Mouse (Mus musculus): Measurements from ENCODE around the gene Ttc19. TPM values are rescaled to one million over a fixed set of nuclear protein-coding genes. Genes with fewer than 3 reads are reported as not detected.

The Ttc19 gene
- total RNA-seq (2014; fragmentation: Nextera tagmentation) (33.2 and 33.9 TPM in 2 replicates), total RNA-seq (2017) (16.0 and 16.2 TPM in 2 replicates), polyA plus RNA-seq (2012) (4.2 and 6.2 TPM in 2 replicates)

- Histone ChIP-seq H3K4me3 (ENCODE audit: low read depth, low read length) (peak within 1 kb of the TSS; percentile 89), H3K4me1 (ENCODE audit: insufficient read depth, low read depth, low read length) (peaks cover 27% of the 10 kb centered on the region), H3K9me3 (replicated peaks) (no peaks in the 10 kb centered on the region), H3K27me3 (ENCODE audit: insufficient read depth, low read length) (no peaks in the 10 kb centered on the region), H3K36me3 (replicated peaks) (peaks cover 37% of the 10 kb centered on the region)
- DNase-seq (ENCODE audit: low spot score) = peak; percentile 83
- peak; percentile 67 for ATAC-seq (ENCODE audit: extremely low read depth, insufficient number of reproducible peaks, low FRiP score, poor library complexity, severe bottlenecking)
- TF ChIP-seq GATA1 (IDR thresholded peaks at IDR 0.05; ENCODE audit: borderline replicate concordance, low read length) = no peak
- TF ChIP-seq CTCF (IDR thresholded peaks at IDR 0.05; ENCODE audit: low read depth, low read length) = peak; percentile 35; the same call in 1 of the 2 replicates
Measured at GRCm38 (mm10) chr11:62280675-62281600, at the start of gene Ttc19, which contains the start of gene Zswim7. Gene Ttc19, plus strand, starts transcription at chr11:62281473. Gene Zswim7, minus strand, starts transcription at chr11:62281375.

- no peak for ATAC-seq (ENCODE audit: extremely low read depth, insufficient number of reproducible peaks, low FRiP score, poor library complexity, severe bottlenecking)
- H3K4me1 ChIP-seq (ENCODE audit: insufficient read depth, low read depth, low read length) = no peaks in the 10 kb centered on the region
- no peak for TF ChIP-seq CTCF (IDR thresholded peaks at IDR 0.05; ENCODE audit: low read depth, low read length)
- TF ChIP-seq GATA2 (IDR thresholded peaks at IDR 0.05; ENCODE audit: borderline replicate concordance, low read depth, low read length) = no peak
- TF ChIP-seq POLR2AphosphoS5 (IDR thresholded peaks at IDR 0.05; ENCODE audit: insufficient replicate concordance, low read depth, low read length) = no peak
- TF ChIP-seq GATA1 (IDR thresholded peaks at IDR 0.05; ENCODE audit: borderline replicate concordance, low read length) = no peak
- TF ChIP-seq TAL1 (conservative IDR thresholded peaks at IDR 0.05; ENCODE audit: low read depth, low read length) = no peak
Measured at GRCm38 (mm10) chr11:62240631-62241261, 40.5 kb upstream of the Ttc19 start.

GRCm38 (mm10) chr11:62243871-62244270 lies 37.4 kb upstream of the Ttc19 start:
- DNase-seq (ENCODE audit: low spot score) = no peak
- Histone ChIP-seq H3K4me3 (ENCODE audit: low read depth, low read length) (no peak overlapping the region), H3K4me1 (ENCODE audit: insufficient read depth, low read depth, low read length) (peaks cover 9% of the 10 kb centered on the region), H3K36me3 (replicated peaks) (no peaks in the 10 kb centered on the region), H3K9me3 (replicated peaks) (peaks cover 11% of the 10 kb centered on the region), H3K27me3 (ENCODE audit: insufficient read depth, low read length) (peaks cover 74% of the 10 kb centered on the region)
- no peak for ATAC-seq (ENCODE audit: extremely low read depth, insufficient number of reproducible peaks, low FRiP score, poor library complexity, severe bottlenecking)
- TF ChIP-seq GATA1 (IDR thresholded peaks at IDR 0.05; ENCODE audit: borderline replicate concordance, low read length) (no peak), TAL1 (conservative IDR thresholded peaks at IDR 0.05; ENCODE audit: low read depth, low read length) (no peak)

More at GRCm38 (mm10) chr11:62240631-62241261, 40.5 kb upstream of the Ttc19 start:
- Histone ChIP-seq H3K27me3 (ENCODE audit: insufficient read depth, low read length) (peaks cover 82% of the 10 kb centered on the region), H3K9me3 (replicated peaks) (peaks cover 6% of the 10 kb centered on the region), H3K36me3 (replicated peaks) (no peaks in the 10 kb centered on the region), H3K4me3 (ENCODE audit: low read depth, low read length) (no peak overlapping the region)
- DNase-seq (ENCODE audit: low spot score) = no peak

- H3K4me3 ChIP-seq (ENCODE audit: low read depth, low read length) = no peak overlapping the region
- TF ChIP-seq CTCF (IDR thresholded peaks at IDR 0.05; ENCODE audit: low read depth, low read length) = no peak
- no peak for TF ChIP-seq GATA1 (IDR thresholded peaks at IDR 0.05; ENCODE audit: borderline replicate concordance, low read length)
- TF ChIP-seq TAL1 (conservative IDR thresholded peaks at IDR 0.05; ENCODE audit: low read depth, low read length) = no peak
- no peak for TF ChIP-seq POLR2AphosphoS5 (IDR thresholded peaks at IDR 0.05; ENCODE audit: insufficient replicate concordance, low read depth, low read length)
- no peak for TF ChIP-seq GATA2 (IDR thresholded peaks at IDR 0.05; ENCODE audit: borderline replicate concordance, low read depth, low read length)
- ATAC-seq (ENCODE audit: extremely low read depth, insufficient number of reproducible peaks, low FRiP score, poor library complexity, severe bottlenecking) (no peak), DNase-seq (ENCODE audit: low spot score) (no peak)
- H3K36me3 ChIP-seq (replicated peaks) = no peaks in the 10 kb centered on the region
- peaks cover 15% of the 10 kb centered on the region for H3K4me1 ChIP-seq (ENCODE audit: insufficient read depth, low read depth, low read length)
- H3K27me3 ChIP-seq (ENCODE audit: insufficient read depth, low read length) = peaks cover 75% of the 10 kb centered on the region
- H3K9me3 ChIP-seq (replicated peaks) = peaks cover 11% of the 10 kb centered on the region
Measured at GRCm38 (mm10) chr11:62244471-62244870, 36.8 kb upstream of the Ttc19 start.

- TF ChIP-seq POLR2AphosphoS5 (IDR thresholded peaks at IDR 0.05; ENCODE audit: insufficient replicate concordance, low read depth, low read length) (no peak), TAL1 (conservative IDR thresholded peaks at IDR 0.05; ENCODE audit: low read depth, low read length) (no peak), GATA2 (IDR thresholded peaks at IDR 0.05; ENCODE audit: borderline replicate concordance, low read depth, low read length) (no peak), CTCF (IDR thresholded peaks at IDR 0.05; ENCODE audit: low read depth, low read length) (no peak), GATA1 (IDR thresholded peaks at IDR 0.05; ENCODE audit: borderline replicate concordance, low read length) (no peak)
- Histone ChIP-seq H3K4me3 (ENCODE audit: low read depth, low read length) (peak overlapping the region; percentile 72; the same call in 1 of the 2 replicates), H3K4me1 (ENCODE audit: insufficient read depth, low read depth, low read length) (peaks cover 24% of the 10 kb centered on the region), H3K27me3 (ENCODE audit: insufficient read depth, low read length) (peaks cover 82% of the 10 kb centered on the region), H3K9me3 (replicated peaks) (peaks cover 11% of the 10 kb centered on the region), H3K36me3 (replicated peaks) (no peaks in the 10 kb centered on the region)
- DNase-seq (ENCODE audit: low spot score) (no peak), ATAC-seq (ENCODE audit: extremely low read depth, insufficient number of reproducible peaks, low FRiP score, poor library complexity, severe bottlenecking) (no peak)
Measured at GRCm38 (mm10) chr11:62247759-62248400, 33.4 kb upstream of the Ttc19 start.

All from G1E (cell line).